Mouse (Mus musculus) right cerebral cortex, postnatal 10 days (tissue): ENCODE data around the gene Hist1h2af.
"Not testable (repeated sequence)": the region's sequence is repeated elsewhere in the genome, so short reads cannot be mapped to it uniquely, and the experiment has no call there.

Experiments
- DNase-seq, 2 experiments: peaks; one replicate each; pipeline ENCODE4 v3.0.0; 2021; ENCODE audit warnings: low spot score in 2 of 2

The Hist1h2af gene

GRCm38 (mm10) chr13:23535137-23536075 is 1.7 kb downstream of the Hist1h2af start, which contains the start of gene Hist1h3g:
Gene Hist1h3g, plus strand, starts transcription at chr13:23535422.
- peak; percentile 96 to 98 for DNase-seq

GRCm38 (mm10) chr13:23536076-23536822 is 2.5 kb downstream of the Hist1h2af start:
- no peak for DNase-seq

GRCm38 (mm10) chr13:23537006-23537710 is 3.5 kb downstream of the Hist1h2af start:
- DNase-seq: no peak

GRCm38 (mm10) chr13:23538249-23538648 is 4.5 kb downstream of the Hist1h2af start:
- DNase-seq: no peak

- DNase-seq: not testable (repeated sequence)
Measured at GRCm38 (mm10) chr13:23539821-23540220, 6.1 kb downstream of the Hist1h2af start.

GRCm38 (mm10) chr13:23541497-23541896 is 7.8 kb downstream of the Hist1h2af start:
- no peak for DNase-seq

- DNase-seq: not testable (repeated sequence)
Measured at GRCm38 (mm10) chr13:23542225-23542980, 8.7 kb downstream of the Hist1h2af start.

GRCm38 (mm10) chr13:23542999-23543607 is 9.4 kb downstream of the Hist1h2af start, which contains the start of gene Hist1h2bh:
Gene Hist1h2bh, minus strand, starts transcription at chr13:23543392.
- peak; percentile 80 to 93 for DNase-seq

GRCm38 (mm10) chr13:23543965-23544786 is 10.5 kb downstream of the Hist1h2af start, which contains the start of gene Hist1h3f:
Gene Hist1h3f, plus strand, starts transcription at chr13:23544052.
- DNase-seq: peak; percentile 66 to 82

- not testable (repeated sequence) for DNase-seq
Measured at GRCm38 (mm10) chr13:23544787-23545120, 11.0 kb downstream of the Hist1h2af start.

- DNase-seq: no peak
Measured at GRCm38 (mm10) chr13:23546694-23547093, 13.0 kb downstream of the Hist1h2af start.

- DNase-seq: no peak
Measured at GRCm38 (mm10) chr13:23550761-23551145, 17.0 kb downstream of the Hist1h2af start.

- DNase-seq: peak; percentile 94 to 96
Measured at GRCm38 (mm10) chr13:23551146-23551834, 17.6 kb downstream of the Hist1h2af start, which contains the start of gene Hist1h4f. Gene Hist1h4f, minus strand, starts transcription at chr13:23551648.

- DNase-seq: no peak
Measured at GRCm38 (mm10) chr13:23551931-23552914, 18.5 kb downstream of the Hist1h2af start.

- no peak for DNase-seq
Measured at GRCm38 (mm10) chr13:23552962-23553361, 19.3 kb downstream of the Hist1h2af start, which contains the start of gene Hist1h1d. Gene Hist1h1d, plus strand, starts transcription at chr13:23553262.

- DNase-seq: no peak
Measured at GRCm38 (mm10) chr13:23554393-23554792, 20.7 kb downstream of the Hist1h2af start.
